Mouse (Mus musculus): Measurements from ENCODE around the gene Hunk. TPM values are rescaled to one million over a fixed set of nuclear protein-coding genes. Genes with fewer than 3 reads are reported as not detected.

Hunk gene
- polyA plus RNA-seq, 1 experiment = 15.5 TPM

GRCm38 (mm10) chr16:90433551-90433950 lies 47.7 kb downstream of the Hunk start:
- H3K9ac ChIP-seq (ENCODE audit: low read depth, poor library complexity, severe bottlenecking) = no peak overlapping the region
- H3K27ac ChIP-seq (ENCODE audit: insufficient read depth, low read length) = no peak overlapping the region
- H3K36me3 ChIP-seq (ENCODE audit: control insufficient read depth, insufficient read depth, low read length, poor library complexity, severe bottlenecking) = no peaks in the 10 kb centered on the region
- no peaks in the 10 kb centered on the region for H3K4me1 ChIP-seq (ENCODE audit: control insufficient read depth, insufficient read depth, low read length)
- no peak overlapping the region for H3K4me3 ChIP-seq (ENCODE audit: low read depth, low read length)
- H3K9me3 ChIP-seq (replicated peaks; ENCODE audit: control insufficient read depth, insufficient read depth, low read length, poor library complexity, severe bottlenecking) = peaks cover 6% of the 10 kb centered on the region; the same call in 1 of the 2 replicates
- no peak for TF ChIP-seq CTCF (IDR thresholded peaks at IDR 0.05; ENCODE audit: low read depth, low read length)
- H3K27me3 ChIP-seq (ENCODE audit: control insufficient read depth, insufficient read depth, low read length, poor library complexity, severe bottlenecking) = no peaks in the 10 kb centered on the region

DNA sequence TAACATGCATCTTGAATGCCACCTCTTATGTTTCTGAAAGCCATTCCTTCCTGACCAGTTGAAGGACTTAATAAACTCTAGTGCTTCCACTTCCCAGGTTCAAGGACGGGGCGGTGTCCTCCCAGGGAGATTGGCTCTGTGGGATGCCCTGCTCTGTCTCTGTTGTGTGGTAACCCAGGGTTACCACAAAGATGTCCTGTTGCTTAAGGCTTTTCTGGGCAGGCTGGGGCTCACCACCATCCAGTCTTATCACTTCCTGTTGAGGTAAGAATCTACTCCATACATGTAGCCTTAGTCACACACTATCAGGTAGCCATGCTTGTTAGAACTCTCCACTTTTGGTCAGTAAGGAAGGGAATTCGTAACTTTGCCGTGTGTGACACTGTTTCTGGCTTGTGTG lies 49.4 kb downstream of the Hunk start:
- Histone ChIP-seq H3K4me1 (ENCODE audit: control insufficient read depth, insufficient read depth, low read length) (no peaks in the 10 kb centered on the region), H3K9me3 (replicated peaks; ENCODE audit: control insufficient read depth, insufficient read depth, low read length, poor library complexity, severe bottlenecking) (peaks cover 6% of the 10 kb centered on the region; the same call in 1 of the 2 replicates), H3K36me3 (ENCODE audit: control insufficient read depth, insufficient read depth, low read length, poor library complexity, severe bottlenecking) (no peaks in the 10 kb centered on the region), H3K27ac (ENCODE audit: insufficient read depth, low read length) (no peak overlapping the region), H3K9ac (ENCODE audit: low read depth, poor library complexity, severe bottlenecking) (no peak overlapping the region), H3K27me3 (ENCODE audit: control insufficient read depth, insufficient read depth, low read length, poor library complexity, severe bottlenecking) (no peaks in the 10 kb centered on the region), H3K4me3 (ENCODE audit: low read depth, low read length) (no peak overlapping the region)
- TF ChIP-seq CTCF (IDR thresholded peaks at IDR 0.05; ENCODE audit: low read depth, low read length) (no peak), EP300 (IDR thresholded peaks at IDR 0.05; ENCODE audit: insufficient read depth, low read depth, low read length) (no peak), POLR2A (IDR thresholded peaks at IDR 0.05; ENCODE audit: insufficient read depth, low read length) (no peak)

GRCm38 (mm10) chr16:90437276-90437675 lies 51.5 kb downstream of the Hunk start:
- H3K27ac ChIP-seq (ENCODE audit: insufficient read depth, low read length) = no peak overlapping the region
- no peaks in the 10 kb centered on the region for H3K36me3 ChIP-seq (ENCODE audit: control insufficient read depth, insufficient read depth, low read length, poor library complexity, severe bottlenecking)
- H3K4me3 ChIP-seq (ENCODE audit: low read depth, low read length) = no peak overlapping the region
- TF ChIP-seq EP300 (IDR thresholded peaks at IDR 0.05; ENCODE audit: insufficient read depth, low read depth, low read length) (peak; percentile 85), POLR2A (IDR thresholded peaks at IDR 0.05; ENCODE audit: insufficient read depth, low read length) (no peak)
- peaks cover 6% of the 10 kb centered on the region; the same call in 1 of the 2 replicates for H3K9me3 ChIP-seq (replicated peaks; ENCODE audit: control insufficient read depth, insufficient read depth, low read length, poor library complexity, severe bottlenecking)
- H3K9ac ChIP-seq (ENCODE audit: low read depth, poor library complexity, severe bottlenecking) = no peak overlapping the region
- H3K27me3 ChIP-seq (ENCODE audit: control insufficient read depth, insufficient read depth, low read length, poor library complexity, severe bottlenecking) = no peaks in the 10 kb centered on the region
- H3K4me1 ChIP-seq (ENCODE audit: control insufficient read depth, insufficient read depth, low read length) = no peaks in the 10 kb centered on the region

- TF ChIP-seq POLR2A (IDR thresholded peaks at IDR 0.05; ENCODE audit: insufficient read depth, low read length) = no peak
- TF ChIP-seq EP300 (IDR thresholded peaks at IDR 0.05; ENCODE audit: insufficient read depth, low read depth, low read length) = no peak
- no peak for TF ChIP-seq CTCF (IDR thresholded peaks at IDR 0.05; ENCODE audit: low read depth, low read length)
- H3K27me3 ChIP-seq (ENCODE audit: control insufficient read depth, insufficient read depth, low read length, poor library complexity, severe bottlenecking) = no peaks in the 10 kb centered on the region
- H3K9me3 ChIP-seq (replicated peaks; ENCODE audit: control insufficient read depth, insufficient read depth, low read length, poor library complexity, severe bottlenecking) = no peaks in the 10 kb centered on the region
- H3K9ac ChIP-seq (ENCODE audit: low read depth, poor library complexity, severe bottlenecking) = no peak overlapping the region
- no peaks in the 10 kb centered on the region for H3K4me1 ChIP-seq (ENCODE audit: control insufficient read depth, insufficient read depth, low read length)
- no peaks in the 10 kb centered on the region for H3K36me3 ChIP-seq (ENCODE audit: control insufficient read depth, insufficient read depth, low read length, poor library complexity, severe bottlenecking)
- no peak overlapping the region for H3K27ac ChIP-seq (ENCODE audit: insufficient read depth, low read length)
- H3K4me3 ChIP-seq (ENCODE audit: low read depth, low read length) = no peak overlapping the region
Observed at GRCm38 (mm10) chr16:90439493-90439892, 53.7 kb downstream of the Hunk start.

DNA sequence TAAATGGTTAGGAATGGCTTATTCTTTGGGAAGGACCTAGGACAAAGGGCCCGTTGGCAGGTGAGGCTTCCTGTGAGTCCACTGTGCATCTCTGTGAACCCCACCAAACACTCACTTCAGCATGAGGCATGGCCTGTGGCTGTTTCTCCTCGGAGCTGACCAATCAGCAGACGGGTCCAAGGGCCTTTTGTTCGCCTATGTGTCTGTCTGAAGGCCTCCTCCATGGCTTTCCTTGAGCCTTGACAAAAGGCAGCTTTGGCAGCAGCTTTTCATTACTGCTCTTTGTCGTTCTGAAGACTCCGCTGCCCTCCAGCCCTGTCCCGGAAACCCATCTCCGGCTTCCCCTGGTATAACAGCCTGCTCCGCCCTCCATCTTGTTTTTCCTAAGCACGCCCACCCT lies 54.8 kb downstream of the Hunk start:
- no peaks in the 10 kb centered on the region for H3K9me3 ChIP-seq (replicated peaks; ENCODE audit: control insufficient read depth, insufficient read depth, low read length, poor library complexity, severe bottlenecking)
- H3K27ac ChIP-seq (ENCODE audit: insufficient read depth, low read length) = no peak overlapping the region
- H3K4me1 ChIP-seq (ENCODE audit: control insufficient read depth, insufficient read depth, low read length) = no peaks in the 10 kb centered on the region
- H3K36me3 ChIP-seq (ENCODE audit: control insufficient read depth, insufficient read depth, low read length, poor library complexity, severe bottlenecking) = no peaks in the 10 kb centered on the region
- TF ChIP-seq POLR2A (IDR thresholded peaks at IDR 0.05; ENCODE audit: insufficient read depth, low read length) = no peak
- TF ChIP-seq EP300 (IDR thresholded peaks at IDR 0.05; ENCODE audit: insufficient read depth, low read depth, low read length) = no peak
- no peak for TF ChIP-seq CTCF (IDR thresholded peaks at IDR 0.05; ENCODE audit: low read depth, low read length)
- no peak overlapping the region for H3K4me3 ChIP-seq (ENCODE audit: low read depth, low read length)
- H3K9ac ChIP-seq (ENCODE audit: low read depth, poor library complexity, severe bottlenecking) = no peak overlapping the region
- H3K27me3 ChIP-seq (ENCODE audit: control insufficient read depth, insufficient read depth, low read length, poor library complexity, severe bottlenecking) = no peaks in the 10 kb centered on the region

DNA sequence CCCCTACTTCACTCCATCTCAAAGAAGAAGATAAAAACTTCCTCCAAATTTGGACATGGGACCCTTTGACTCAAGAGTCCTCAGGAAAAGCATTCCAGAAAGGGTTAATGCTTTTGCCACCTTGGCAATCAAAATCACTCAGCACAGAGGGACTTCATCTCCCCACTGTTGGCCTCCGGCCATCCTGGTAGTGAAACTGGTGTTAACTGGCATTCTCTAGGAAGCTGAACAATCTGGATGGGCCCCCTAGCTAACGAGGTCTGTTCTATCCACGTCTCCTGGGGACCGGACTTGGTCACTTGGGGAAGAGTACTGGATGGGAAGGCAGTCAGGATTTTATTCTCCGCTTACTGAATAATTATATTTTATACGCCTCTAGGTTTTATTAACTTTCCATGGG lies 57.2 kb downstream of the Hunk start:
- H3K27me3 ChIP-seq (ENCODE audit: control insufficient read depth, insufficient read depth, low read length, poor library complexity, severe bottlenecking) = no peaks in the 10 kb centered on the region
- H3K9ac ChIP-seq (ENCODE audit: low read depth, poor library complexity, severe bottlenecking) = no peak overlapping the region
- no peak overlapping the region for H3K27ac ChIP-seq (ENCODE audit: insufficient read depth, low read length)
- no peak for TF ChIP-seq CTCF (IDR thresholded peaks at IDR 0.05; ENCODE audit: low read depth, low read length)
- TF ChIP-seq EP300 (IDR thresholded peaks at IDR 0.05; ENCODE audit: insufficient read depth, low read depth, low read length) = no peak
- TF ChIP-seq POLR2A (IDR thresholded peaks at IDR 0.05; ENCODE audit: insufficient read depth, low read length) = no peak
- H3K36me3 ChIP-seq (ENCODE audit: control insufficient read depth, insufficient read depth, low read length, poor library complexity, severe bottlenecking) = no peaks in the 10 kb centered on the region
- H3K4me1 ChIP-seq (ENCODE audit: control insufficient read depth, insufficient read depth, low read length) = no peaks in the 10 kb centered on the region
- H3K9me3 ChIP-seq (replicated peaks; ENCODE audit: control insufficient read depth, insufficient read depth, low read length, poor library complexity, severe bottlenecking) = no peaks in the 10 kb centered on the region
- no peak overlapping the region for H3K4me3 ChIP-seq (ENCODE audit: low read depth, low read length)
